Mouse (Mus musculus) liver, embryonic 18 days (tissue): ENCODE data around the gene Poc1b. TPM values are rescaled to one million over a fixed set of nuclear protein-coding genes. Genes with fewer than 3 reads are reported as not detected.

Source experiments
- polyA plus RNA-seq: library from polyadenylated mRNA; depleted of rRNA; stranded (reverse); fragments of >200 nt; gene quantifications from 2 replicates; pipeline ENCODE4 v1.2.3, GENCODE M21; 2012; rRNA removed

Poc1b gene
- 15.6 and 22.0 TPM in 2 replicates for polyA plus RNA-seq

DNA sequence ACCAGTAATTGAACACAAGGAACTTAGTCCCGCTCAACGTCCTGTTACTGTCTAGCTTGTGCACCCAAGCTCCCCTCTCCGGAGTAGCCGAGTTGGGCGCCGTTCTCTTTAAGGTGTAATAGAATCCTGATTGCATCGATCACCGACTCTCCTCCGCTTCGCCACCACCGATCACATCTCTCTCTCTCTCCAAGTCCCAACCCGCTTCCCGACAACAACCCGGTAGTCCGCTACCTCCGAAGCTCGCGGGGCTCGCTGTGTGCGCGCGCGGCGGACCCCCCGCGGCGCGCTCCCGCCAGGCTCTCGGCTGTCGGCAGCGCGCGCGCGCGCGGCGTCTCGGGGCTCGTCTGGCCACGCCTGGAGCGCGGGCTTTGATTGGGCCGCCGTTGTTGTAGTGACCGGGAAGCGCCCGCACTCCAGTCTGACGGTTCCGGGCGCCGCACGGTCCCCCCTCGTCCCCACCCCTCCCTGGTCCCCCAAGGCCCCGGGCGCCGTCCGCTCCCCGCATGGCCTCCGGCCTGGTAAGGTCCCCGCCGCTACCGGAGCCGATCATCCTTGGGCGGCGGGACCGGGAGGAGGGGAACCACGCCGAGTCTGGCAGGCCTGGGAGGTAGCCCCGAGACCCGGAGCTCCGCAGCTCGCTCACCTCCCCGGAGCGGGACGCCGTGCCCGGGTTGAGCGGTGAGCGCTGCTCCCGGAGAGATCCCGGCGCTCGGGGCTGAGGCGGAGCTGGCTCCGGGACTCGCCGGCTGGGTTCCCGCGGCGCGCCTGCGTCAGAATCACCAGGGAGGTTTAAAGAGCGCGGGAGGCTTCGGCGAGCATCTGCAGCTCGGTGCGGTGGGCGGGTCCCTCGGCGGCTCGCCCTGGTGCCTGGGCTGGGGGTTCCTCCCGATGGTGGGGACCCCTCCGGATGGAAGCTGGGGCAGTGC lies at the start of gene Poc1b:
Poc1b (plus strand) TSS at position 334 of the 929 bp plus-strand sequence.

DNA sequence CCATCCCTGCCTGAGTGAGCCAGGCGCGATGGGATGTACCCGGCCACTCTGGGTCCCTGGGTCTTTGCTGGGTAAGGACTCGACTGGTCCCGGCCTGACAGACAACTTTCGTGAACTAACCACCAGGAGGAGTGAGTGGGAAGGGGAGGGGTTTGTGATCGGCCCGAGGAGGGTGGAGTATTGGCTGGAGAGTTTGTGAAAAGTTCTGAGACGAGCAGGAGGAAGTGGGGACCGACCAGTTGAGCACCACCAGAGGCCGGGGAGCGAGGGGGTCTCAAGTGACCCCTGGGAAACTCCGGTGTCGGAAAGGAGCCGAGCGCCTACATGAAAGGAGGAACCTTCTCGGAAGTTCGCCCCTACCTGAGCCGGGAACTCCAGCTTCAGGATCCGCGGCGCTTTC lies 1.1 kb downstream of the Poc1b start, which contains the start of gene Galnt4:
Galnt4 (plus strand) TSS at position 196 of the 400 bp plus-strand sequence.

DNA sequence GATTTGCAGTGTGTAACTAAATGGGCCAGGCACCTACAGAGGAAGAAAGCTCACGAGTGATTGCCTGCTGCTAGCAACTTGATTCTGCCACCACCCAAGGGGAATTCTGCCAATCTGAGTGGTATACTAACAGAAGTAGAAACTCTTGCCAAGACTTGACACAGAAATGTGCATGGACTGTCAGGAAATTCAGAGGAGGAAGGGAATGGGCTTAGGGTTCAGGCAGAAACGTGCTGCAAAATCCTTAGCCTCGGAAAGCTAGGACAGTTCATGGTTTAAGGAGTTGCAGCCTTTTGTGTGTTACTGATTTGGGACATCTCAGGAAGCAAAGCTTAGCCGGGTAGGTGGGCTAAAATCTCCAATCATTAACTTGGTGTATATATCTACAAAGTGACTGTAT lies 19.4 kb downstream of the Poc1b start, which contains the start of gene Phxr2:
Phxr2 (minus strand) TSS at position 101 of the 400 bp plus-strand sequence.

Other genes with a start within 250 kb of the Poc1b start
- gene Atp2b1, start 192.6 kb upstream of the Poc1b start, polyA plus RNA-seq: 5.8 and 6.8 TPM in 2 replicates
- gene Galnt4, start 1.1 kb downstream of the Poc1b start, polyA plus RNA-seq: 0.81 and 0.88 TPM in 2 replicates
- not detected in 2 replicates for gene Phxr2, start 19.3 kb downstream of the Poc1b start, polyA plus RNA-seq
- gene Dusp6, start 156.2 kb downstream of the Poc1b start, polyA plus RNA-seq: 25.5 and 29.0 TPM in 2 replicates